Comparison of ENCODE assay signal across 31 mouse cellular contexts in genomic region chr6:32726571-32726970, GRCm38 (mm10).
"Had no signal": no experiment of that assay in that cellular context is flagged by ENCODE, and none has a peak within 500 bp of the region (broad histone marks: within the 10 kb centered on the region; RNA-seq: fewer than 3 reads in every experiment).

No protein-coding gene starts in this region.

- H3K27me3 ChIP-seq: limb, embryonic 12.5 days; limb, embryonic 13.5 days; limb, embryonic 15.5 days; liver, embryonic 13.5 days; liver, embryonic 15.5 days; lung, embryonic 15.5 days; midbrain, embryonic 12.5 days; midbrain, embryonic 13.5 days; midbrain, embryonic 15.5 days; neural tube, embryonic 12.5 days; neural tube, embryonic 13.5 days had no signal

- H3K27ac ChIP-seq: limb, embryonic 10.5 days; limb, embryonic 12.5 days; limb, embryonic 13.5 days; limb, embryonic 15.5 days; liver, embryonic 12.5 days; liver, embryonic 13.5 days; liver, embryonic 14.5 days; liver, embryonic 15.5 days; lung, embryonic 15.5 days; macrophage; midbrain, embryonic 10.5 days; midbrain, embryonic 12.5 days; midbrain, embryonic 13.5 days; midbrain, embryonic 15.5 days; neural tube, embryonic 12.5 days; neural tube, embryonic 13.5 days had no signal

- DNase-seq: left cerebral cortex, postnatal 4 days; liver; liver, embryonic 13.5 days; liver, postnatal 0 days; lung, adult 18-20 months; lung, adult 2 months; lung, embryonic 14.5 days; lung, postnatal 10 days; lung, postnatal 14 days; lung, postnatal 36 days; lung, postnatal 4 days; midbrain, embryonic 14.5 days had no signal

- H3K4me3 ChIP-seq: limb, embryonic 10.5 days; limb, embryonic 12.5 days; limb, embryonic 13.5 days; limb, embryonic 15.5 days; liver, embryonic 12.5 days; liver, embryonic 13.5 days; liver, embryonic 15.5 days; lung, embryonic 15.5 days; megakaryocyte, embryonic 14.5 days; midbrain, embryonic 10.5 days; midbrain, embryonic 12.5 days; midbrain, embryonic 13.5 days; midbrain, embryonic 15.5 days; myocyte; neural tube, embryonic 12.5 days; neural tube, embryonic 13.5 days had no signal

- H3K9me3 ChIP-seq: limb, embryonic 10.5 days; limb, embryonic 12.5 days; limb, embryonic 13.5 days; limb, embryonic 15.5 days; liver, embryonic 12.5 days; liver, embryonic 13.5 days; liver, embryonic 15.5 days; lung, embryonic 15.5 days; midbrain, embryonic 10.5 days; midbrain, embryonic 12.5 days; midbrain, embryonic 13.5 days; midbrain, embryonic 15.5 days; neural tube, embryonic 12.5 days; neural tube, embryonic 13.5 days had no signal

- ATAC-seq: liver, embryonic 12.5 days; liver, postnatal 0 days; lung, postnatal 0 days; midbrain, embryonic 13.5 days; midbrain, embryonic 15.5 days; midbrain, embryonic 16.5 days had no signal

- H3K36me3 ChIP-seq: limb, embryonic 10.5 days; limb, embryonic 12.5 days; limb, embryonic 13.5 days; limb, embryonic 15.5 days; liver, embryonic 12.5 days; liver, embryonic 13.5 days; liver, embryonic 15.5 days; lung, embryonic 15.5 days; midbrain, embryonic 10.5 days; midbrain, embryonic 12.5 days; midbrain, embryonic 13.5 days; midbrain, embryonic 15.5 days; neural tube, embryonic 12.5 days; neural tube, embryonic 13.5 days had no signal

- H3K4me1 ChIP-seq: limb, embryonic 10.5 days; limb, embryonic 12.5 days; limb, embryonic 13.5 days; limb, embryonic 15.5 days; liver, embryonic 12.5 days; liver, embryonic 13.5 days; liver, embryonic 15.5 days; lung, embryonic 15.5 days; megakaryocyte, embryonic 14.5 days; midbrain, embryonic 13.5 days; midbrain, embryonic 15.5 days; neural tube, embryonic 12.5 days; neural tube, embryonic 13.5 days had no signal
